Mouse (Mus musculus) T-helper 17 cell (primary cell): ENCODE data around the gene Pou2f2.

Experiments used
- in situ Hi-C, 2 experiments: fragments of 300-600 bp; cut with MboI, MseI; formaldehyde crosslinking; loops; 1 replicate in 1 of 2; 2 replicates in 1 of 2; pipeline ENCODE4 v1.15.1; 2025; ENCODE audit warnings: high pct_unique_total_duplicates in 2 of 2

The Pou2f2 gene

DNA sequence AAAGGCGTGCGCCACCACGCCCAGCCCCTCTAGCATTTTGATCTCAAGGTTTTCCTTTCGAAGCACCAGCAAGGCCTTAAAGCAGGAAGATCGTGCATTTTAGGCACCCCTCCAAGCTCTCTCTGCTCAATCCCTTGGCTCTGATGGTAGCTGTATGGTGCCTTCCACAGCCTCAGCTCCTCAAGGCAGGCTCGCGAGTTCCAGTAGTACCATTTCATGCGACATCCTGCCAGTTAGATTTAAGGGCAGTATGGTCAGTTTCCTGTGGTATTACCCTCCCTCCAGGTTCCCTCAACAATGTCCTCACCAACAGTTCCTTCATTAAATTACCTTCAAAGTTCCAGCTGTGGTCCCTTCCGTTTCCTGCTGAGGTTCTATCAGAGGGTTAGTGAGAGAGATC is 16.6 kb upstream of the Pou2f2 start:
- in situ Hi-C loops = no loop called here

DNA sequence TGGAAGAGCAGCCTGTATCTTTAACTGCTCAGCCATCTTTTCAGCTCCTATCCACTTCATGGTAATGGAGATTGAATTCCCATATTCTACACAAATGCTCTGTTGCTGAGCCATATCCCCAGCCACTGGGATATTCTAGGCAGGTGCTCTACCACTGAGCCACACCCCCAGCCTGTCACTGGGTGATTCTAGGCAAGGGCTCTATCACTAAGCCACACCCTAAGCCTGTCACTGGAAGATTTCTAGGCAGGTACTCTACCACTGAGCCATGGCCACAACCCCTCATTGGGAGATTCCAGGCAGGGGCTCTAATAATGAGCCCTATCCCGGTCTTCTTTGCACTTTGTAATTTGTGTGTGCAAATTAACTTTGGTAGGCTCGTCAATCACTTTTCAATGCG is 15.6 kb upstream of the Pou2f2 start:
- in situ Hi-C loops = no loop called here

DNA sequence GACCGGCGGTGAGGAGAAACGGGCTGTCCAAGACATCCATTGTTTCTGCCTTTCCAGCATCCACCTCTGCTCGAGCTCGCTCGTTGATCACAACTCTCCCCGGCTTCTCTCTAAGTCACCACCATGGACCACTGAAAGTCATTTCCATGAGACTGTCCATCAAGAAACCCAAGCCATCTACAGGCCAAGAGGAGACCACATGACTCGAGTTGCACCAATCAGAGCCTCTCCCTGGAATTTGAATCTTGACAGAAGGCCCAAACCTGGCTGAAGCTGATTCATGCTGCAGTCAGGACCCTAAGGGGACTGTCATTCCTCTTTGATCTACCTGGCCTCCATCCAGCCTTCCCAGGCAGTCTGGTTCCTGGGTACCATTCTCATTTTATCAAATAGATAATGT is 12.6 kb upstream of the Pou2f2 start:
- in situ Hi-C loops = loop anchor here in 1 of 2 experiments (5.0 kb wide), 1 partner anchor 95 kb away; no protein-coding TSS in a partner anchor

DNA sequence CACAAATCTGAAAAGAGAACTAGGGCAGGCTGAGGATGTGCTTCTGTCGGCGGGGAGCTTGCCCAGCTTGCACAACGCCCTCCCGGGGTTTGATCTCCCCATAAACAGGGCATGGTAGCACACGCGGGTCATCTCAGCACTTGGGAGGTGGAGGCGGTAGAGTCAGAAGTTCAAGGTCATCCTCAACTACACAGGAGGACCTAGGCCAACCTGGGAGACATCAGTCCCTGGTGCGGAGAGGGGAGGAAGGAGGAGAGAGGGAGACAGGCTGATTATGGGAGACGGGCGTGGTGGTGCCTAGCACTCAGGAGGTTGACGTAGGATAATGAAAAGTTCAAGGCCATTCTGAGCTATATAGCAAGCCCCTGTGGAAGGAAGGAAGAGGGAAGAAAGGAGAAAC is 11.3 kb upstream of the Pou2f2 start:
- in situ Hi-C loops = loop anchor here in 1 of 2 experiments (5.0 kb wide), 1 partner anchor 94 kb away; no protein-coding TSS in a partner anchor

DNA sequence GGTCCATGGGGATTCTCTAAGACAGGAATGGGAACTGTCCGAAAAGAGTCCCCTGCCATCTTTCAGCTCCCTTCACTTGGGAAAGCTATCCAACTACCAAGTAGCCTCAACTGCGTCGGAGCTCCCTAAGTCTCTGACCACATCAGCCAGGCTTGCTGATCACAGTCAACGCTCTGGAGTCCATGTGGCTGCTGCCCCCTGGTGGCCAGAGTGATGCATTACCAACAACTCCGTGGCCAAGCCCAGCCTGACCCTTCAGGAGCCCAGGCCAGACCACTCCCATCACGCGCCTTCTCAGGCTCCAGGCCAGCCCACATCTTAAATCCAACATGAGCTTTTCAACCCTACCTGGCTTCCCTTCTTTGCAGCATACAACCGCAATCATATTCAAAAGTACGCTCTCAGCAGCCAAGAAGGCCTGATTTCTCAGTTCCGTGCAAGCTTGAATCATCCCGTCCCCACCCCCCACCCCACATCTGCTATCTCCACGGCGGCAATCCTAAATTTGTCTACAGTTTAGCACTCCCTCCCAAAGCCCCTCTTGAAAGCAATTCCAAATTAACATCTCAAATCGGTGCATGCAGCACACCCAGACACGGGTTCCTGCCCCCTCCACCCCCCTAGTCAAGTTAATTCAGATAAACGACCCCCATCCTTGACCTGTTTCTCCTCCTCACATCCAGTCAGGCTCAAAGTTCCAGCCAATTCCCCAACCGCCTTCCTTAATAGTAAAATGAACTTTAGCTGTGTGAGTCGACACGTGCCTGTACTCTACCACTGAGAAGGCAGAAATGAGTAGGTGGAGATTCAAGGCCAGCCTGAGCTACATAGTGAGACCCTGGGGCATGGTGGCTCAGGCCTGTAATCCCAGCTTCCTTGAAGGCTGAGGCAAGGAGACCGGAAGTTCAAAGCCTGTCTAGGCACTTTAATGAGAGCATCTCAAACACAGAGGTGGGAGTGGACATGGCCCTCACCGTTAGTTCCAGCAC is 8.4 kb upstream of the Pou2f2 start:
- in situ Hi-C loops = loop anchor here in 1 of 2 experiments (10.0 kb wide), 1 partner anchor 53 kb away; no protein-coding TSS in a partner anchor

DNA sequence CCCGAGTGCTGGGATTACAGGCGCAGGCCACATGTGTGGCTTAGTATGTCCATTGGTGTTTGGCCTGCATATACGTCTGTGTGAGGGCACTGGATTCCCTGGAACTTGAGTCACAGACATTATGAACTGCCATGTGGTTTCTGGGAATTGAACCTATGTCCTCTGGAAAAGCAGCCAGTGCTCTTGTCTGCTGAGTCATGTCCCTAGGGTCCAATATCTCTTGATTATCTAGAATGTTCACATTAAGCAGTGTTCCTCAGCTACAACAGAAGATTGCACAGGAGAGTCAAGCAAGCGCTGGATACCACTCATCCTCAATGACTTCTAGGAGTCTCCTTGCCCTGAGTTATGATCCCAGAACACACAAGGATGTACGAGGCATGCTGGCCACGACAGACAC is 4.6 kb upstream of the Pou2f2 start:
- in situ Hi-C loops = loop anchor here (5.0 to 10.0 kb wide), 2 partner anchors 49 to 52 kb away; no protein-coding TSS in a partner anchor

DNA sequence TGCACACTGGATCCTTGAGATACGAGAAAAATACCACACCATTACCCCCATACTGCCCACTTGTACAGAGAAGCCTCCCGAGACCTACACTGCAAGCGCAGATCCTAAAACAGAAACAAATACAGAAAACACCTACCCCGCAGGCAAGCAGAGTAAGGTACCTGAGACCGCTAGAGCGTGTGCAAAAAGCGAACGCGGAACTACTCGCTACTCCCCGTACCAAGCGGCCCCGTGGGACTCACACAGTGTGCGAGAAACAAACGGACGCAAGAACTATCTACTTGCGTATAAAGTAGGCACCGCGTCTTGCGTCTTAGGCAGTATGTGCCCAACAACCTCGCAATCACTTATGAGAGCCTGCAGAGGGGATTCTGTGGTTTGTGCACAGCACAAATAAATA is 2.3 kb upstream of the Pou2f2 start:
- in situ Hi-C loops = loop anchor here (5.0 to 10.0 kb wide), 2 partner anchors 47 to 50 kb away; no protein-coding TSS in a partner anchor

DNA sequence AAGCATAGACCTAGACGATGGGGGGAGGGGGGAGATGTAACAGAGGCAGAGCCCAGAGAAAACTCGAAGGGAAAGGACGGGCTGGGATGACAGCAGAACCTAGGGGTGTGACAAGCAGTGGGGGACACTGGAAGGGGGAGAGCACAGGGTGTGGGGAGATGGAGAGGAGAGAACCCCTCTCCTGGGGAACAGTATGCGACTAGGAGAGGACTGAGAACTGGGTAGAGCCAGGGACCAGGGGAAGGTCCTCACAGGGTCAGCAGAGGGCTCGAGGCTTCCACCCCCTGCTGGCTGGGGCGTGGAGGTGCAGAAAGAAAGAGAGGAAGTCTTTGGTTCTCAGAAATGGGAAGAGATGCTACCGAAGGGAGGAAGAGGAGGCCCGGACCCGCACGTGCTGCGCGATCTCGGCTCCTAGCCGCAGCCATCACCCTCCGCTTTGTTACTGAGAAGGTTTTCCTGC is 1.8 kb upstream of the Pou2f2 start:
- in situ Hi-C loops = loop anchor here (5.0 to 10.0 kb wide), 2 partner anchors 47 to 49 kb away; no protein-coding TSS in a partner anchor

DNA sequence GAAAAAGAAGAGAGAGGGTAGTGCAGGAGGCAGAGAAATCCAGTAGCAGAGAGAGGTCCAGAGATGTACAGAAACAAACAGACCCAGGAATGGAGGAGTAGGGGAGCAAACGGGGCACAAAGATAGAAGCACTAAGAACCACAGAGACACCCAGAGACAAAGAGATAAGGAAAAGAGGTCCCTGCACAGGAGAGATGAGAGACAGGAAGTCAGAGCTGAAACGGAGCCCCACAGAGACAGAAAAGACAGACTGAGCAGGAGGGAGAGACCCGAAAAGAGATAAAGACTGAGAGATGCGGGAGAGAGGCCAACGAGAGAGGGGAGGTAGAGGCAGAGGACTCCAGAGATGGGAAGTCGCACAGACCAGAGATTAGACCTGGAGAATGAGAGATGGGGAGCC is 986 bp upstream of the Pou2f2 start:
- in situ Hi-C loops = loop anchor here (5.0 to 10.0 kb wide), 2 partner anchors 46 to 48 kb away; no protein-coding TSS in a partner anchor

DNA sequence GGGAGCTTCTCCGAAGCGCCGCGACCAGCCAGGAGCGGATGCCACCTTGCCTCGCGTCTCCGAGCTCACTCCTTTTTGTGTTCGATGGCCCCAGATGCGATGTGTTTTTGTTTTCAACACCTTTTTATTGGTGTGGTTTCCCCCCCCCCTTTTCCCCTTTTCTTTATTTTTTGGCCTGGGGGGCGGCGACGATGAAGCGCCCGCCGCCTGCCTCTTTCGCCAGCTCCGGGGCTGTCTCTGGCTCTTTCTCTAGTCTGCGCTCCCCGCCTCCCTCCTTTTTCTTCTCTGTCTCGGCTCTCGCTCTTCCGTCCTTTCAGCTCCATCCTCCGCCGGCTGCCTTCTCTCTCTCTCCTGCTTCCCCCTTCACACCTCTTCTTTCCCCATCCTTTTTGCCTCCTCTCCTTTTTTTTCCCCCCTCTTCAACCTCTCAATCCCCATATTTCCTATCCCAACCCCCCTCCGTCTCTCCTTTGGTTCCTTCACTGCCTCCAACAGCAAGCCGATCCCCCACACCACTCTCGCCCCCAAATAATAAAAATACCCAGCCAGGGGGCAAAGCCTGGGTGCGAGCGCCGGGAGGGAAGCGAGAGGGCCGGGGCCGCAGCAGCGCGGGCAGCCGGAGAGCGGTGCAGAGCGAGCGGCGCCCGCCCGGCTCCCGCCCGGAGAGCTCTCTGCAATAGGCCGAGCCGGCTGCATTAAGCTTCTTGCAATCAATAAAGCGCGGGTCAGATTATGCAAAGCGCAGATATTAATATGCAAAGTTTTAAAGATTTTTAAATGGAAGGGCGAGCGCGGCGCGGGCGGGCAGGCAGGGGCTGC is 530 bp downstream of the Pou2f2 start:
- in situ Hi-C loops = no loop called here

DNA sequence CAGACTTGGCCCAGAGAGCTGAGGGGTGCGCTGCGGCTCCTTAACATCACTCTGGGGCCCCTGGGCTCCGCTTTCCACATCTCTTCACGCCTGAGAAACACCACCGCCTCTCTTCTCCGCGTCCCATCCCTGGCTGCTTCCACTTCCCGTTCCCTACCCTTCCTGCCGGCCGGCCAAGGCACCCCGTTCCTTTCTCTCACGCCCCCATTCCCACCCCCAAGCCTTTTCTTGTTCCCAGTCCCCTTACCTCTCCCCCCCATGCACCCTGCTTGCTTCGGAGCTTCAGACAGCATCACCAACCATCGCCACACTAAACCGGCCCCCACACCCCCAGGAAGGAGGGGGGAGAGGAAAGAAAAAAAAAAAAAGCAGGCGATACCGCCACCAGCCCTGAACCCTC is 1.2 kb downstream of the Pou2f2 start:
- in situ Hi-C loops = no loop called here

DNA sequence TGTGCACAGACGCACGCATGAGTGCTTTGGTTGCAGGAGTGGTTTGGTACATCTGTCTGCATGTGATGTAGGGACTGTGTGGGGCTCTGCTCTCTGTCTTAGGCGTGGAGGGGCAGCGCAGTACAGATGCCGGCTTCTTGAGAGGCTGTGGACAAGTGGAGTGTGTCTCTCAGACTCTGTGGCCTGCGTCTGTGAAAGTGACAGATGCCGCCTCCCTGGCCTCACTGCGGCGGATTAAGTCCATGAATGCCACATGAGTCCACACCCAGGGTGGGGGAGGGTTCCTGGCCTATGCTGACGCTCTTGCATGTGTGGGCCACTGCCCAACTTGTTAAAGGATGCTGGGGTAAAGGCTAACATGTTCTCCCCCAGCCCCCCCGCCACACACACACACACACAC is 5.2 kb downstream of the Pou2f2 start:
- in situ Hi-C loops = no loop called here

DNA sequence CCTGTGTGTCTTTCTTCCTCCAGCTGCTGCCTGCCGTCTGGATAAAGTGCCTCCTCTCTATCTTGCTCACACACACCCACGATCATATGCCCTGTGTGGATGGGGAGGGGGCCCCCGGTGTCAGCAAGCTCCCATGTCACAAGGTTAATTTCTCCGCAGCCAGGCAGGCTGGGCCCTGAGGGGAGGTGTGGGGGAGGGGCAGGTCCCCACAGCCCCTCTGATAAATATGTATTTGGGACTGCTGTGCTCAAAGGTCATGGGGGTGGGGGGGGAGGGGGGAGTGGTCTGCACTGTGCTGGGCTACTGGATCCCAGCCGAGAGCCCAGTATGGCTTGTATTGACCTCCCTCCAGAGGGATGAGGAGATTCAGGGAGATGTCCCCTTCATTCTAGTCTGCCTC is 6.9 kb downstream of the Pou2f2 start:
- in situ Hi-C loops = no loop called here

DNA sequence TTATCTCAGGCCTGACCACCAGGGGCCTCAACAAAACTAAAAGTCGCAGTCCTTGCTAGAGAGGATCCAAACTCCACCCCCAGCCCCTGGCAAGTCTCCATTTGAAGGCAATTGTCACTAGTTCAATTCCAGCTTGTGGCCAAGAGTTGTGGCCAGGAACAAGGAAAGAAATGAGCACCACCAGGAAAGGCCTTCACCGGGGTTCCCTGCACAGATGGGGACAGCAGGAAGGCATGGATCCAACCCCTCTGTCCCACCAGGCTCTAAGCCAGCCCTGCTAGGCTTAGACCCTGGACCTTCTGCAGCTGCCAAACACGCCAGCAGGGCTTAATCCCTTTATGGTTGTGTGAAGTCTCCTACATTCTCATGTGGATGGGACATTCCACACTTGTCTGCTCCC is 8.9 kb downstream of the Pou2f2 start:
- in situ Hi-C loops = no loop called here

DNA sequence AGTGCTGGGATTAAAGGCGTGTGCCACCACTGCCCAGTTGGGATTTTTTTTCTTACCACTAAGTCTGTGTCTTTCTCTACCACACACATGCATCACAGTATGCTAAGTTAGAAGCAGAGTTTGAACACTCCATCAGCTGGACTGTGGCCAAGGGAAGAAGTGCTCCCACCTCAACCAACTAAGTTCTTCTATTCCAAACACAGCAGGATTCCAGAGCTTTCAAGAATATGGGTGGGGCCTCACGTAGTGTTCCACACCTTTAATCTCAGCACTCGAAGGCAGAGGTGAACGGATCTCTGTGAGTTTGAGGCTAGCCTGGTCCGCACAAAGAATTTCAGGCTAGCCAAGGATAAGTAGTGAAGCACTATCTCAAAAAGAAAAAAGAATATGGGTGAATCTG is 13.4 kb downstream of the Pou2f2 start:
- in situ Hi-C loops = no loop called here

DNA sequence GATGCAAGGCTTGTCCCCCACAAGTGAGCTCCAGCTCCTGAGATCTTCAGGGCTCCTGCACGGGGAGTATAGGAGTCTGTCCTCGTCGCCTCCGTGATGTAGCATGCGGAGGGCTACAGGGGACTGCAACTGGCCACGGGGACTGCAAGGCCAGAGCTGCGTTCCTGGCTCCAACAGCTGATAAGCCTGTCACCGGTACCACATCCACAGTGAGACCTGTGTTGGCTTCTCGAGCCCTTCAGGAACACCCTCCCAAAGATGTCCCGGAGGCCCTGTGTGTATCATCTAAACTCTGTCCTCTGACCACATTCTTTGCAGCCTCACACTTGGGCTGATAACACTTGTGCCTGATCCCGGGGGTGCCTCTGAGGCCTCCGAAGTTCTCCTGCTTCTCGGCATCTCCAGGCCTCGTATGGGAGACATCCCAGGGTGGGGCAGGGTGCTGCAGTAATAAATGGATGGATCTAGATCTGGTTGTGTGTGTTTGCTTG is 23.3 kb downstream of the Pou2f2 start:
- in situ Hi-C loops = no loop called here

DNA sequence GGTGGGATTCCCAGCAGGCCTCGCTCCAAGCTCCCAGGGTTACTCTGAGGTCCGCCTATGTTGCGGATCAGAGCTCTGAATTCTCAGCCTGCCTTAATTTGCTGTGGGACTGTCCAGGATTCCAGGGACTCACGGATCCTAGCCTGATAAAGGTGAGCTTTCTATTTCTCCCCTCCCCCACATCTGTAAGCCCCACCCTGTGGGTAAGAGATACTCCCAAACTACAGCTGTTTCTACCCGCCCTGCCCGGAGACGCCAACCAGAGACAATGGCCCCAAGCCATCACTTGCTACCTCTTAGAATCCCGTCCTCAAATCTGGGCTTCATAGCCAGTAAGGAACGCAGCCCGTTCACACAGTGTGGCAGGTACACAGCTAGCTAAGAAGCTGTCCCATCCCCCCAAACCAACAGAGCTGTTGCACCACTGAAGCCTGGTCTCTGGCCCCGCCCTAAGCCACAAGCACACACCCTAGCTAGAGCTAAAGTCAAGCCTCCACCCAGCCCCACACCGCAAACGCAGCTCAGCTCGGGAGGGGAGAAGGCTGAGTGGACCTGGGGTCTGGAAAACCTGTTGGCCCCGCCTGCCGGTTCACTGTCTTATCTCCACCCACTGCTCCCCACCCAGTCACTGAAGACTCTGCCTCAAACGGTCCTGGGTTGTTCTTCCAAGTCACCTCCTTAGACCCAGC is 23.9 kb downstream of the Pou2f2 start:
- in situ Hi-C loops = no loop called here

DNA sequence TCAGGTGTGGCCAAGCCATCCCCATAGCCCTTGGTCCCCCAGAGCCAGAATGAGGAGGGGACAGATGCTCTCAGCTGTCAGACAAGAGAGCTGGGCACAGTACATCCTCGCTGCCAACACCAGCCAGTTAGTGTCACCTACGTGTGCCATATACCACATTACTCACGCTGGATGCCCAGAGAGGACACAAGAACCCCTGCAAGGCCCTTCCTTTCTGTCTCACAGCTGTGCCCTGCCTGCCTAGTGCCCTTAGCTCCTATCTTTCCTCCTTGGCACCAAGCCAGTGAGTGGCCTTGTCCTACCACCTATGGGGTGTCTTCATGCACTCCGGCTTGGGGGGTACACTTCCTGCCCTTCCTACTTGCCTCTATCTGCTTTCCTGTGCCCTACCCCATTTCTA is 24.9 kb downstream of the Pou2f2 start:
- in situ Hi-C loops = no loop called here

DNA sequence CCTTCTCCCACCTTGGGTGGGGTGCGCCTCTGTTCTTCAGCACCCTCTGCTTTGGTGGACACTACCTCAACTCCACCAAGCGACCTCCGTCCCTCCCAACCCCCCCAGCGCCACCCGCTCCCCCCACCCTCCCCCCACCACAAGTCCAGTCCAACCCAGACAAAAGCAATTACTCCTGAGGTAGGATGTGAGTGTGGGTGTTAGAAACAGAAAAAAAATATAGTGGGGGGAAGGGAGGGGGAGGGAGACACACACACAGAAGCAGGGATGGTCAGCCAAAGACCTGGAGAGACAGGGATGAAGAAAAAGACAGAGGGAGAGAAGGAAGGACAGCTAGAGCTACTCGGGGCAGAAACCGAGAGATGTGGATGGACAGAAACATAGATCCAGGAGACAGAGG is 25.7 kb downstream of the Pou2f2 start:
- in situ Hi-C loops = no loop called here

DNA sequence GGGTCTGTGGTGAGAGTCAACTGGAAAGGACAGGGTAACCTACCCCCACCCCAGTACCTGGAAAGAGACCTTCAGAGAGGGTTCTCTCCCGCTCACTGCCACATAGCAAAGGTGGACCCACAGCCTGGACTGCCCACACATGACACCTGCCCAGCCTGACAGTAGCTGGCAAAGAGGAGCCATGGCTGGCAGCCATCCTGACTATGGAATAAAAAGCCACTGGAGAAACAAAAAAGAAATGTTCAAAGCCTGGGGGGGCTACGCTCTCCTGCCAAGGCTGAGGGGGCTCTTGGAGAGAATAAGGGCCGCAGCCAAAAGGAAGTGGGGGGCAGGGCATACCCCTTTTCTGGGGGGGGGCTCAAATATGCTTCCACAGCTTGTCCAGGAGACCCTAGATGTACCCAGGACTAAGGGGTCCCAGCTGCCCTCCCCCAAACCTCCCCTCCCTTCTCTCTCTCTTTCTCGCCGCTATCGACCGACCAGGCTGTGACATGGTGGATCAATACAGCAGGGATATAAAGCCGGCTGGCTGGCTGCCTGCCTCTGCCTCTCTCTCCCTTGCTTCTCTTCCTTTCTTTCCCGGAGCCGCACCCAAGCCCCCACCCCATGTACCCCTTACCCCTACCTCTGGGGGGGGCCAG is 27.5 kb downstream of the Pou2f2 start:
- in situ Hi-C loops = no loop called here

DNA sequence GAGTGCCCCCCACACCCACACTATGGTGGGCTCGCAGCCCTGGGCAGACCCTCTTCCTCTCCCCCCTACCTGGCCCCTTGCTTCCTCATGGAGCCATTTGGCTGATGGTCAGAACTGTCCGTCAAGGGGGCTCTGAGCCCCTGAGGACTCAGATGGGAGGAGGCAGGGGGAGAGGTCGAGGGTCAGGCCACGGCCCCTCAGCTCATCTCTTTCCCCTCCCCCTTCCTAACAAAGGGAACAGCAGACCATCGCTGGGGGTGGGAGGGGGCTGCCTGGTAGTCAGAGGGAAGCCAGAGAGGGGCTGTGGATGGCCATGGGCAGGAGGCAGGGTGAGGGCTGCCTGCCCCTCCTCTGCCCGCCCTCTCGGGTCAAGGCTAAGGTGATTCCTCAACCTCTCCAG is 28.5 kb downstream of the Pou2f2 start:
- in situ Hi-C loops = no loop called here
